In the genomic region with DNA sequence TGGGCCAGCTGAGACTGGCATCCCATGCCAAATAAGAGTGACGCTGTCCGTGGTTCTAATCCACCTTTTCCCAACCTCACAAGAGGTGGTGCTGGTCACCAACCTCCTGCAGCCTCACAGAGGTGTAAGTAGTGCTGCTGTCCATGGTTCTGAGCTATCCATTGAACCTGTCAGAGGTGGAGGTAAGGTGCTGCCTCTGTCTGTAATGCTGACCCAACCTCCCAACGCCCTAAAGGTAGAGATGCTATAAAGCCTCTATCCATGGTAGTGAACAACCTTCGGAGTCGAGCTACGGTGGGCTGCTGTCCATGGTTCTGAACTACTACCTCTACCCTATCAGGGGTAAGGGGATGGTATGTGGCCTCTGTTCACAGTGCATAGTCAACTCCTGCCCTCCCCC, we compare ENCODE assay signal across 11 mouse cellular contexts. TPM values are rescaled to one million over a fixed set of nuclear protein-coding genes. Genes with fewer than 3 reads are reported as not detected.
DNase-seq lines count a peak whose midpoint lies in the region; ATAC-seq and TF ChIP-seq lines count a peak whose summit lies in the region.
"Had no signal": no experiment of that assay in that cellular context is flagged by ENCODE, and none has a peak within 500 bp of the region (broad histone marks: within the 10 kb centered on the region; RNA-seq: fewer than 3 reads in every experiment).

No protein-coding gene starts in this region.

- no peak for TF ChIP-seq EP300 in CH12.LX (IDR thresholded peaks at IDR 0.05; ENCODE audit: low read length)

- H3K9ac ChIP-seq in forebrain, embryonic 16.5 days (replicated peaks; ENCODE audit: low read depth, low read length), result no peak overlapping the region
- H3K9ac ChIP-seq in CH12.LX (ENCODE audit: insufficient read depth, low read depth), result no peak overlapping the region
- H3K9ac ChIP-seq in limb, embryonic 13.5 days, result no peak overlapping the region
- no peak overlapping the region for H3K9ac ChIP-seq in midbrain, embryonic 13.5 days (replicated peaks)
- H3K9ac ChIP-seq: embryonic facial prominence, embryonic 12.5 days had no signal

- intact Hi-C loops in left cerebral cortex, adult 2 months (cut with DNase I), result no loop called here

- in situ Hi-C loops in CH12.LX (cut with MboI; ENCODE audit: low pct_ligation_motif_present, low pct_unique_long_range_greater_than_20kb, low sequenced_read_pairs), result no loop called here

- ATAC-seq in forebrain, embryonic 16.5 days, result no peak
- ATAC-seq in limb, embryonic 13.5 days (ENCODE audit: low FRiP score, low read depth), result peak; percentile 64; the same call in 1 of the 2 replicates
- no peak for ATAC-seq in midbrain, embryonic 13.5 days

- no peak for TF ChIP-seq CTCF in CH12.LX (conservative IDR thresholded peaks at IDR 0.05 in 1 of 2, IDR thresholded peaks at IDR 0.05 in 1 of 2; ENCODE audit: low read depth in 2 of 2, low read length in 2 of 2)
- TF ChIP-seq CTCF in left cerebral cortex, adult 2 months (IDR thresholded peaks at IDR 0.05), result no peak

- H3K79me2 ChIP-seq in CH12.LX (replicated peaks; ENCODE audit: control insufficient read depth, extremely low read depth, insufficient read depth, poor library complexity, severe bottlenecking), result no peaks in the 10 kb centered on the region

- no peaks in the 10 kb centered on the region for H3K4me1 ChIP-seq in forebrain, embryonic 10.5 days
- no peaks in the 10 kb centered on the region for H3K4me1 ChIP-seq in forebrain, embryonic 16.5 days (replicated peaks; ENCODE audit: control insufficient read depth, insufficient read depth, low read length)
- no peaks in the 10 kb centered on the region for H3K4me1 ChIP-seq in CH12.LX (ENCODE audit: control insufficient read depth in 1 of 2, insufficient read depth in 2 of 2)
- H3K4me1 ChIP-seq in limb, embryonic 13.5 days, result no peaks in the 10 kb centered on the region
- H3K4me1 ChIP-seq in midbrain, embryonic 13.5 days (replicated peaks), result no peaks in the 10 kb centered on the region
- H3K4me1 ChIP-seq: embryonic facial prominence, embryonic 12.5 days had no signal

- no peaks in the 10 kb centered on the region for H3K36me3 ChIP-seq in forebrain, embryonic 10.5 days (replicated peaks)
- H3K36me3 ChIP-seq in forebrain, embryonic 16.5 days (ENCODE audit: control insufficient read depth, insufficient read depth), result no peaks in the 10 kb centered on the region
- H3K36me3 ChIP-seq in CH12.LX (replicated peaks in 1 of 2; ENCODE audit: control insufficient read depth in 1 of 2, insufficient read depth in 1 of 2, low read length in 1 of 2), result no peaks in the 10 kb centered on the region
- H3K36me3 ChIP-seq in limb, embryonic 13.5 days, result no peaks in the 10 kb centered on the region
- H3K36me3 ChIP-seq in midbrain, embryonic 13.5 days, result no peaks in the 10 kb centered on the region
- H3K36me3 ChIP-seq: embryonic facial prominence, embryonic 12.5 days had no signal

- TF ChIP-seq POLR2A in CH12.LX (IDR thresholded peaks at IDR 0.05; ENCODE audit: low read depth, low read length), result no peak

- H3K27ac ChIP-seq in forebrain, embryonic 10.5 days, result no peak overlapping the region
- no peak overlapping the region for H3K27ac ChIP-seq in forebrain, embryonic 16.5 days (ENCODE audit: low read length)
- H3K27ac ChIP-seq in CH12.LX (ENCODE audit: insufficient read depth, low read depth), result no peak overlapping the region
- H3K27ac ChIP-seq in limb, embryonic 13.5 days, result no peak overlapping the region
- H3K27ac ChIP-seq in left cerebral cortex, adult 2 months, result no peak overlapping the region
- no peak overlapping the region for H3K27ac ChIP-seq in midbrain, embryonic 13.5 days
- H3K27ac ChIP-seq: embryonic facial prominence, embryonic 12.5 days had no signal

- dilution Hi-C loops in CH12.LX (cut with MboI; ENCODE audit: extremely low pct_ligation_motif_present, extremely low pct_unique_long_range_greater_than_20kb, low sequenced_read_pairs), result no loop called here

- H3K4me2 ChIP-seq in forebrain, embryonic 16.5 days (ENCODE audit: low read length), result no peak overlapping the region
- H3K4me2 ChIP-seq in CH12.LX (ENCODE audit: insufficient read depth, low read depth, poor library complexity, severe bottlenecking), result no peak overlapping the region
- no peak overlapping the region for H3K4me2 ChIP-seq in limb, embryonic 13.5 days (replicated peaks)
- no peak overlapping the region for H3K4me2 ChIP-seq in midbrain, embryonic 13.5 days (replicated peaks)
- H3K4me2 ChIP-seq: embryonic facial prominence, embryonic 12.5 days had no signal

- 22% methylated on average over 6 of the region's 6 CpGs for WGBS in forebrain, embryonic 10.5 days
- WGBS in forebrain, embryonic 16.5 days, result 26% methylated on average over 6 of the region's 6 CpGs
- 21% methylated on average over 6 of the region's 6 CpGs for WGBS in limb, embryonic 13.5 days
- 25% methylated on average over 6 of the region's 6 CpGs for WGBS in midbrain, embryonic 13.5 days

- H3K9me3 ChIP-seq in forebrain, embryonic 10.5 days, result 0 out of 2 replicates have a peak, but pooled peaks cover 5% of the 10 kb centered on the region
- no peaks in the 10 kb centered on the region for H3K9me3 ChIP-seq in forebrain, embryonic 16.5 days (ENCODE audit: control insufficient read depth, low read length)
- no peaks in the 10 kb centered on the region for H3K9me3 ChIP-seq in CH12.LX (replicated peaks; ENCODE audit: low read length)
- H3K9me3 ChIP-seq in limb, embryonic 13.5 days, result no peaks in the 10 kb centered on the region
- H3K9me3 ChIP-seq in midbrain, embryonic 13.5 days, result no peaks in the 10 kb centered on the region
- H3K9me3 ChIP-seq: embryonic facial prominence, embryonic 12.5 days had no signal

- no peak for TF ChIP-seq RAD21 in CH12.LX (IDR thresholded peaks at IDR 0.05; ENCODE audit: low read depth, low read length)

- peak; percentile 49 for DNase-seq in forebrain, embryonic 10.5 days (ENCODE audit: extremely low spot score, low spot score)
- DNase-seq in CH12.LX (ENCODE audit: extremely low read depth), result peak; percentile 11
- DNase-seq in forelimb bud, embryonic 11.5 days (ENCODE audit: low read depth, low spot score), result peak; percentile 85
- DNase-seq in frontal cortex, postnatal 14 days (ENCODE audit: low spot score in 2 of 2), result no peak
- DNase-seq in left cerebral cortex, adult 2 months (ENCODE audit: extremely low spot score in 1 of 2, low spot score in 2 of 2), result no peak

- no peak overlapping the region for H3K4me3 ChIP-seq in forebrain, embryonic 10.5 days
- H3K4me3 ChIP-seq in forebrain, embryonic 16.5 days (replicated peaks; ENCODE audit: low read length), result no peak overlapping the region
- H3K4me3 ChIP-seq in CH12.LX (replicated peaks in 1 of 3; ENCODE audit: low read depth in 2 of 3, low read length in 2 of 3, poor library complexity in 1 of 3), result no peak overlapping the region
- H3K4me3 ChIP-seq in limb, embryonic 13.5 days, result no peak overlapping the region
- no peak overlapping the region for H3K4me3 ChIP-seq in left cerebral cortex, adult 2 months
- no peak overlapping the region for H3K4me3 ChIP-seq in midbrain, embryonic 13.5 days (replicated peaks)
- H3K4me3 ChIP-seq: embryonic facial prominence, embryonic 12.5 days had no signal

- no peaks in the 10 kb centered on the region for H3K27me3 ChIP-seq in forebrain, embryonic 10.5 days (ENCODE audit: poor library complexity, severe bottlenecking)
- H3K27me3 ChIP-seq in forebrain, embryonic 16.5 days (replicated peaks; ENCODE audit: control insufficient read depth, insufficient read depth, low read length), result no peaks in the 10 kb centered on the region
- H3K27me3 ChIP-seq in CH12.LX (replicated peaks), result peaks cover 17% of the 10 kb centered on the region
- H3K27me3 ChIP-seq in limb, embryonic 13.5 days, result no peaks in the 10 kb centered on the region
- H3K27me3 ChIP-seq in midbrain, embryonic 13.5 days, result no peaks in the 10 kb centered on the region
- H3K27me3 ChIP-seq: embryonic facial prominence, embryonic 12.5 days had no signal

TF ChIP-seq in CH12.LX, 34 proteins besides CTCF, POLR2A, EP300 and RAD21:
- TF ChIP-seq MEF2A (IDR thresholded peaks at IDR 0.05; ENCODE audit: borderline replicate concordance, low read depth, low read length) (no peak), GABPA (IDR thresholded peaks at IDR 0.05; ENCODE audit: insufficient replicate concordance, low read depth, low read length) (no peak), MAZ (IDR thresholded peaks at IDR 0.05; ENCODE audit: low read depth, low read length) (no peak), CHD1 (IDR thresholded peaks at IDR 0.05; ENCODE audit: low read depth, low read length) (no peak), KAT2A (IDR thresholded peaks at IDR 0.05; ENCODE audit: insufficient replicate concordance, low read length) (no peak), E2F4 (IDR thresholded peaks at IDR 0.05; ENCODE audit: insufficient replicate concordance, low read depth, low read length) (no peak), IRF4 (IDR thresholded peaks at IDR 0.05; ENCODE audit: low read depth, low read length) (no peak), USF2 (conservative IDR thresholded peaks at IDR 0.05; ENCODE audit: low read depth, low read length) (no peak), RCOR1 (conservative IDR thresholded peaks at IDR 0.05; ENCODE audit: low read depth, low read length) (no peak), ETS1 (conservative IDR thresholded peaks at IDR 0.05; ENCODE audit: low read depth, low read length) (no peak), USF1 (IDR thresholded peaks at IDR 0.05; ENCODE audit: low read depth, low read length) (no peak), MXI1 (IDR thresholded peaks at IDR 0.05; ENCODE audit: low read depth, low read length) (no peak), NRF1 (IDR thresholded peaks at IDR 0.05; ENCODE audit: low read depth, low read length) (no peak), POLR2AphosphoS2 (IDR thresholded peaks at IDR 0.05; ENCODE audit: low read depth, low read length) (no peak)

RNA-seq across cellular contexts. Expression of a gene that starts 11.5 kb away (rescaled TPM):
- polyA plus RNA-seq in forebrain, embryonic 10.5 days (2016; fragmentation: Nextera tagmentation; extraction: Ambion mirVana), result 0.33 and 0.39 TPM in 2 replicates
- polyA plus RNA-seq in forebrain, embryonic 16.5 days (2015; fragmentation: Nextera tagmentation; extraction: Ambion mirVana), result 5.3 and 9.0 TPM in 2 replicates
- total RNA-seq in CH12.LX (2012; rRNA removed) (not detected in 2 replicates), CH12.LX (2014; rRNA removed) (not detected in 2 replicates)
- not detected in 2 replicates for polyA plus RNA-seq in CH12.LX (2012; ENCODE audit: insufficient read length, low read depth)
- 0.24 and 0.36 TPM in 2 replicates for polyA plus RNA-seq in limb, embryonic 13.5 days (2015; fragmentation: Nextera tagmentation; extraction: Ambion mirVana)
- total RNA-seq in left cerebral cortex, adult 2 months (2021), result 10 to 100 TPM in 1 of 2 experiments, 1 to 10 TPM in 1; 7.6 to 11.2 TPM
- polyA plus RNA-seq in midbrain, embryonic 13.5 days (2015; fragmentation: Nextera tagmentation; extraction: Ambion mirVana), result 6.7 and 6.8 TPM in 2 replicates
- polyA plus RNA-seq: C2C12; urinary bladder, adult 2 months had no signal

Comparison
In these comparisons a context has a peak if more than half of its experiments do, and no peak if none do; other contexts are left out.
1. DNase-seq: peak in forebrain, embryonic 10.5 days (single experiment), CH12.LX (single experiment) and forelimb bud, embryonic 11.5 days (single experiment); none in frontal cortex, postnatal 14 days (0 of 2) and left cerebral cortex, adult 2 months (0 of 2).